Mouse (Mus musculus): ENCODE measurements around the gene Dio3. TPM values are rescaled to one million over a fixed set of nuclear protein-coding genes. Genes with fewer than 3 reads are reported as not detected.

The Dio3 gene
- total and polyA plus RNA-seq, 2 experiments from 2014 or later = 1.2 to 6.8 TPM

DNA sequence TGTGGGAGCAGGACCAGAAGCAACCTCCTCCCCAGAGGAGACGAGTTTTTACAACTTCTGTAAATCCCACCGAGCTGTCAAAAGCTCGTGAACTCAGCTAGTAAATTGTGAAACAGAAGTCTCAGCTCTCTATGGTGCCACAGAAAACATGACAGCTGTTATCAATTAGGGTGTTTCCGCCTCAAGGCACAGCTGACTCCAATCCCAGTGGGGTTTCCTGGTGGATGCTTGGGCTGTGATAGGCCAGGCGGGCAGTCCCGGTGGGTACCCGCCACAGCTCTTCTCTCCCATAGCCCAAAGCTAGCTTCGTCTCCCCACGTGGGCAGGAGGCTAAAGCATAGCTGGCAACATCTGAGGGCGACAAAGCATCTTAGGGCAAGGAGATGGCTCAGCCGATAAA is 19.8 kb downstream of the Dio3 start:
- no peak overlapping the region for H3K4me3 ChIP-seq (ENCODE audit: low read length)
- H3K27ac ChIP-seq = no peak overlapping the region
- no peaks in the 10 kb centered on the region for H3K27me3 ChIP-seq (ENCODE audit: insufficient read depth, low read length)
- no peak overlapping the region for H3K9ac ChIP-seq (replicated peaks; ENCODE audit: low read length)
- WGBS = 34% methylated on average over 11 of the region's 11 CpGs
- no peaks in the 10 kb centered on the region for H3K4me1 ChIP-seq (ENCODE audit: insufficient read depth, low read length)
- TF ChIP-seq CTCF (IDR thresholded peaks at IDR 0.05; ENCODE audit: low read depth) = no peak
- DNase-seq (ENCODE audit: low spot score) = peak; percentile 66
- no peak overlapping the region for H3K4me2 ChIP-seq (ENCODE audit: low read depth, low read length)
- no peaks in the 10 kb centered on the region for H3K36me3 ChIP-seq (ENCODE audit: insufficient read depth, low read length)
- no peaks in the 10 kb centered on the region for H3K9me3 ChIP-seq (ENCODE audit: low read length)
- ATAC-seq = peak; percentile 49; the same call in 1 of the 2 replicates

DNA sequence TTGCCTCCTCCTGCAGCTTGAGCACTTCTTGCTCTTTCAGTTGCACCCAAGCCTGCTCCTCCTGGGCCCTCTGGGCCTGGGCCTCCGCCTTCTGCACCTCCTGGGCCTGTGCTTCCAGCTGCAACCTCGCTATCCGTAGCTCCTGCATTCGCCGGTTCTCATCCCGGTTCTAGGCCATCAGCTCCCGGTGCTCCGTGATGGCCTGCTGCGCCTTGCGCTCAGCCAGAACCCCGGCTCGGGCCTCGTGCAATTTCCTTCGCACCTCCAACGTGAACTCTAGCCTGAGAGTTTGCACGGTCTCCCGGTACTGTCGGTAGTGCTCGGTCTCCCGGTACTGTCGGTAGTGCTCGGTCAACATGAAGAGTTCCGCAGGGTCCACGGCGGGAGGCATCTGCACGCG is 40.8 kb downstream of the Dio3 start:
- ATAC-seq = no peak
- no peaks in the 10 kb centered on the region for H3K36me3 ChIP-seq (ENCODE audit: insufficient read depth, low read length)
- H3K9me3 ChIP-seq (ENCODE audit: low read length) = peaks cover 5% of the 10 kb centered on the region; the same call in 1 of the 2 replicates
- no peak overlapping the region for H3K9ac ChIP-seq (replicated peaks; ENCODE audit: low read length)
- no peak overlapping the region for H3K4me2 ChIP-seq (ENCODE audit: low read depth, low read length)
- no peaks in the 10 kb centered on the region for H3K4me1 ChIP-seq (ENCODE audit: insufficient read depth, low read length)
- 89% methylated on average over 27 of the region's 27 CpGs for WGBS
- no peak overlapping the region for H3K4me3 ChIP-seq (ENCODE audit: low read length)
- H3K27me3 ChIP-seq (ENCODE audit: insufficient read depth, low read length) = no peaks in the 10 kb centered on the region
- DNase-seq (ENCODE audit: low spot score) = no peak
- TF ChIP-seq CTCF (IDR thresholded peaks at IDR 0.05; ENCODE audit: low read depth) = no peak
- no peak overlapping the region for H3K27ac ChIP-seq

Small RNA genes within 50 kb of the gene (microRNA-seq; reads per million reads assigned to microRNA genes)
- gene Mir1247 = 2.8 to 5.0 reads per million in 2 experiments

Other genes with a start within 250 kb of the Dio3 start
- gene Ppp2r5c, start 168.1 kb downstream of the Dio3 start, total RNA-seq (2014; rRNA removed) = 108 and 118 TPM in 2 replicates
- gene Ppp2r5c, start 168.1 kb downstream of the Dio3 start, polyA plus RNA-seq (2015; fragmentation: Nextera tagmentation; extraction: Ambion mirVana) = 162 and 163 TPM in 2 replicates